Mouse (Mus musculus) adrenal gland, adult 8-10 months (tissue): ENCODE data around the gene Gm10778. TPM values are rescaled to one million over a fixed set of nuclear protein-coding genes. Genes with fewer than 3 reads are reported as not detected.

Experiments used
- DNase-seq: peaks from one replicate; pipeline ENCODE4 v3.0.0; 2022
- total RNA-seq, 4 experiments: library from RNA; stranded (reverse); gene quantifications; 2 replicates each; pipeline ENCODE4 v1.2.4; 2022

Gene Gm10778
- 1 to 10 TPM; 1.4 to 4.1 (median 3.7) TPM for total RNA-seq

GRCm38 (mm10) chr10:81648803-81649775 lies at the start of gene Gm10778:
Gm10778 (plus strand) TSS chr10:81649059.
- peak; percentile 78 for DNase-seq

- no peak for DNase-seq
Measured at GRCm38 (mm10) chr10:81599630-81600029, 49.2 kb upstream of the Gm10778 start.

DNA sequence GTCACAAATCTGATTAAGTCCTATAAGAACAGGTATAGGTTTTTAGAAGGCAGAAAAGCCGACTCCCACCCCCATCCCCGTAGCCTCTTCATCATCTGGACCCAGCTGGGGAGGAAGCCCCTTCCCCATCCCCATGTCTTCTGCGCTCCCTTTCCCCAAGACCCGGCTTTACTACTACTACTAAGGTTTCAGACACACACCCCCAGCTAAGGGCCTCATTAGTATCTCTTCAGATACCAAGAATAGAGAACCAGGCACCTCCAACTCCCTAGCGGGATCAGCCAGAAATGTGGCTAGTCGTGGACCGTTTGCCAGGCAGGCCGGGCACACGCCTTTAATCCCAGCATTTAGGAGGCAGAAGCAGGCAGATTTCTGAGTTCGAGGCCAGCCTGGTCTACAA lies 48.8 kb upstream of the Gm10778 start:
- DNase-seq = no peak

- DNase-seq = peak; percentile 95
Measured at GRCm38 (mm10) chr10:81600738-81601203, 48.1 kb upstream of the Gm10778 start, which contains the start of gene Tle6. Tle6 (minus strand) TSS chr10:81601073.

DNA sequence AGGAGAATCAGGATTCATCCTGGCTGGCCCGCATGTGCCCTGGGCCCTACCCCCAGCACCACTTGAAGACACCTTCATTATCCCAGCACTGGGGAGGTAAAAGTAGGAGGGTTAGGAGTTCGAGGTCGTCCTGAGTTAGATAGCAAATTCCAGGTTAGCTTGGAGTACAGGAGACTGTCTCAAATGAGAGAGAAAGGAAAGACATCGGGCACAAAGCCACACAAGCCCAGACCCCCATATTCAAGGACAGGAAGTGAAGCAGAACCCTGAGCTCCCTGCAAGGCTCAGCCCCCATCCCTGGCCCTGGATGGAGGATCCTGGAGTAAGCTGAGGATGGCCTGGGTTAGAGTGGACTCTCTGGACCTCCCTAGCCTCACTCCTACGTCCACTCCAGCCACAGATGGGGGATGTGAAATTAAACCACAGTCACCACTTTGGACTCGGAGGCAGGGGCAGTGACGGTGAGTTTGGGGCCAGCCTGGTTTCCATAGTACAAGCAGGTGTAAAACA lies 47.4 kb upstream of the Gm10778 start:
- no peak for DNase-seq

DNA sequence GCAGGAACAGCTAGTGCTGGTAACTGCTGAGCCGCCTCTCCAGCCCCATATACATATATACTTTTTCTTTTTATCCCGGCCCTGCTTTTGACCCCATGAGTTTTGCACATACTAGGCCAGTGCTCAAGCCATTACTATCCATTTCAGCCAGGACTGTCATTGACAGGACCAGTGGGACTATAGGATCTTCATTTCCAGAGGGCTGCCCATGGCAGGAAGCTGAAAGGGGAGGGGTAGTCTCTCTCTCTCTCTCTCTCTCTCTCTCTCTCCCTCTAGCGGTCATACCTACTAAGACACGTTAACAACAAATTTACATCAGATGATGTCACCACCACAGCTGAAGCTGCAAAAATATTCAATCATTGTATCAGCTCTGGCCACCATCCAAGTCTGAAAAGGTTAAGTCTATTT lies 46.1 kb upstream of the Gm10778 start:
- DNase-seq = no peak

- no peak for DNase-seq
Measured at GRCm38 (mm10) chr10:81604019-81604967, 44.6 kb upstream of the Gm10778 start.

DNA sequence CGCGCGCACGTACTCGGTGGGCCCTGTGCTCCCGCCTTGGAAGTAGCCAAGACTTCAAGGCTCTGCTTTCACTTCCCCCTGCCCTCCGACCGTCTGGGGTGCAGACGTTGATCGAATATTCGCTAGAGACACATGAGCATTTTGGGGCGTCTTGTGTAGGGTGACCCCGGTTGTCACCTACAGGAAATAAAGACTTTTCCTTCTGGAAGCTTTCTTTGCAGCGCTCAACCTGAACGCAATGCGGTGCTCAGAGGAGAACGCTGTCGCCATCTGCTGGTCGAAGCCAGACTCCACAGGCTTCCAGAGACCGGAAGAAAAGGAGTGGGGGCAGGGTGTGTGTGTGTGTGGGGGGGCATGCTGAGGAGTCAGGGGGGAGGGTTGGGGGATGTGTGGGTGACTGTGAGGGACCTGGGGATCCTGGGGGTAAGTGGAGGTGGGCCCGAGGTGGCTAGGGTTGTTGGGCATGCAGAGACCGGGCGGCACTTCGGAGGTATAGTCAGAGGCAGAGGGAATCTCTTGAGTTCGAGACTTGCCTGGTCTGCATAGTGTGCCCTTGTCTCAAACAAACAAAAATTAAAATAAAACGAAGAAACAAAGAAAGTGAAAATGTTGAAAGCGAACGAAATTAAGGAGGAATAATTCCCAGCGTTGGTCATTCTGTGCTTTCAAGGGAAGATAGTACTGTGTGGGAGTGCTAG lies 43.7 kb upstream of the Gm10778 start:
- DNase-seq = peak; percentile 78

- no peak for DNase-seq
Measured at GRCm38 (mm10) chr10:81605666-81605973, 43.2 kb upstream of the Gm10778 start.

DNA sequence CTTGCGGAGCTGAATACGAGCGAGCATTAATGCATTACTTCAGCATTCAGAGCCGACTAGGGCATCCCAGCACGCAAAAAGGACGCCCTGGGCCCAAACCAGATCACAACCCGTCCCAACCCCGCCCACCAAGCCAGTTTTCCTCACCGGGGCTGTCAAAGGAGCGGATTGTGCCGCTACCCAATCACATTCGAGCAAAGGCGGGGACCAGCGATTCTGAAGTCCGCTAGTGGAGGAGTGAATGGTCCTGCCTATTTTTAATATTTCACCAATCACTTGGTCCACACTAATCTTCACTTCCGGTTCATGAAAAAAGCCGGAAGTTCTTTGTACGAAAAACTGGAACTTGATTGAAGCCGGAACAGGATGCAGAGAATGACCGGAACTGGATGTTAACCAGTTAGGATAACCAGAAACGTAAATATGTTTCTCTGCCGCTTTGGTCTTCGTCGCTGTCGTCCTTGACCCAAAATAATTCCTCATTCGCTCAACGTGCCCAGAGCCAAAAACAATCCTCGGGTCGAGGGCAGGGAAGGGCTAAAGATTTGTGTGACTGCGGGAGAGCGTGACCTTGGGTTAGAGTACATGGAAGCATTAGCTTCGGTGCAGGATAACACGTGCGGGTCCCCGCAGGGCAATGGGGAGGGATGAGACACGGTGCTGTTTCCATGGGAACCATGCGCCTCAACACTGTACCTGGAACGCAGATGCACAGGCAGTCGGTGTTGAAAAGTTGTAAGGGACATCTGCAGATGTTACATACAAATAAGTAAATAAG lies 42.7 kb upstream of the Gm10778 start, which contains the start of gene BC025920:
Gene BC025920 (plus strand): TSS at position 297 of the 778 bp plus-strand sequence.
- DNase-seq = peak; percentile 96

DNA sequence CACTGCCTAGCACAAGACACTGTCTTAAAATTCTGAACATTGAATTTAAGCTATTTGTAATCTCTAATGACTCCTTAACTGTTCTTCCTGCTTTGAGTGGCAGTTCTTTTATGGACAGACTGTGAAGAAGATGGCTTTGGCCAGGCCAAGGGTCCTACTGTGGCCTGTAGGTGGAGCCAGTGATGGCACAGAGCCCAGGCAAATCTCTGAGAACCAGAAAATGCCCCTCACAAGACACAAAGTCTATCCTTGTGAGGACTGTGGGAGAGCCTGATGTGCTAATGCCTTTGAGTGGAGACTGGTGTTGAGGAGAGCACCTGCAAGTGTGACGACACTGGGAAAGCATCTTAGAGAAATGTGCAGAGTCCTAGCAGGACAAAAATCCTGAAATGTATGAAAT lies 40.6 kb upstream of the Gm10778 start:
- no peak for DNase-seq

DNA sequence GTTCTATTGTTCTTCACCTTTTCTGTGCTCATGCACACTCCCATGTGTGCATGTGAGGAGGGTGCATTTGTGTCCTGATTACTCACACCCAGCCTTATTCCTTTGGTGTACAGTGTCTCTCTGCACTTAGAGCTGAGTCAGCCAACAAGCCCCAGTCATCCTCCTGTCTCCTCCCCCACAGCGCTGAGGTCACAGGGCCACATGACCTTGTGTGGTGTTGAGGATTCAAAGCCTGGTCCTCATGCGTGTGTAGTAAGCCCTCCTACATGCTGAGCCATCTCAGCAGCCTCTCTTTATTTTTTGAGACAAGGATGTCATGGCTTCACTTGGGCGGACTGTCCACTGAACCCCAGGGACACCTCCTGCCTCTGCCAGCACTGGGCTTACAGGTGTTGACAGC lies 36.1 kb upstream of the Gm10778 start:
- DNase-seq = no peak

- no peak for DNase-seq
Measured at GRCm38 (mm10) chr10:81615486-81615885, 33.4 kb upstream of the Gm10778 start.

DNA sequence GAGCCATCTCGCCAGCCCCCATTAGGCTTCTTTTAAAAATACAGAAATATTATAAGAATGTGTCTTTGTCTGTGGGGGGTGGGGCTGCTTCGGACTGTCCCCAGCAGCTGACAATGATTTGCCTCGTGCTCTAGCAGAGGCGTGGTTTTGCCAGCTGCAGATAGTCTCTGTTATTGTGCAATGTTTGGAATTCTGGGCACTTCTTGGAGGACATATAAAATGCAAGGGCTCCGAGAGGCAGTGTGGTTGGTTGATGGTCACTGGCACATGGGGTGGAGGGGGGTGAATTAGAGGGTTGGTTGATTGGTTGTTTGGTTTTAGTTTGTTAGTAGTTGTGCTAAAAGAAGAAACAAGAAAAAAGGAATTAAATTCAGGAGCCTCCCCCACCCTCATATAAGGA lies 28.9 kb upstream of the Gm10778 start:
- DNase-seq = no peak

DNA sequence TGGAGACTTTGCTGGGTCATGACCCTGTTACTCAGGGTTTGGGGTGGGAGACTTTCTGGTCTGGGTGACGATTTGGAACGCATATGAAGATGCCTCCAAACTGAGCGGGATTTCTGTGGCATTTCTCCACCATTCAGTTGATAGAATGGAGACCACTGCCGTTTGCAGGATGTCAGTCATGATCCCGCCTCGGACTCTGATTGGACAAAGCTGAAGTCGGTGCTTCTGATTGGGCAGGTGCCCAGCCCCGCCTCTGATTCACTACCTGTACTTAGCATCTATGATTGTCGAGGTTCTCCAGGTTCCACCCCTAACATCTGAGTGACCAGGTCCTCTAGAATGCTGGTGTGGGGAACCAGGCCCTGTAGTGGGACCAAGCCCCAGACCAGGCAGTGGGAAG lies 28.1 kb upstream of the Gm10778 start:
- DNase-seq = no peak

GRCm38 (mm10) chr10:81623441-81623840 lies 25.4 kb upstream of the Gm10778 start:
- no peak for DNase-seq

DNA sequence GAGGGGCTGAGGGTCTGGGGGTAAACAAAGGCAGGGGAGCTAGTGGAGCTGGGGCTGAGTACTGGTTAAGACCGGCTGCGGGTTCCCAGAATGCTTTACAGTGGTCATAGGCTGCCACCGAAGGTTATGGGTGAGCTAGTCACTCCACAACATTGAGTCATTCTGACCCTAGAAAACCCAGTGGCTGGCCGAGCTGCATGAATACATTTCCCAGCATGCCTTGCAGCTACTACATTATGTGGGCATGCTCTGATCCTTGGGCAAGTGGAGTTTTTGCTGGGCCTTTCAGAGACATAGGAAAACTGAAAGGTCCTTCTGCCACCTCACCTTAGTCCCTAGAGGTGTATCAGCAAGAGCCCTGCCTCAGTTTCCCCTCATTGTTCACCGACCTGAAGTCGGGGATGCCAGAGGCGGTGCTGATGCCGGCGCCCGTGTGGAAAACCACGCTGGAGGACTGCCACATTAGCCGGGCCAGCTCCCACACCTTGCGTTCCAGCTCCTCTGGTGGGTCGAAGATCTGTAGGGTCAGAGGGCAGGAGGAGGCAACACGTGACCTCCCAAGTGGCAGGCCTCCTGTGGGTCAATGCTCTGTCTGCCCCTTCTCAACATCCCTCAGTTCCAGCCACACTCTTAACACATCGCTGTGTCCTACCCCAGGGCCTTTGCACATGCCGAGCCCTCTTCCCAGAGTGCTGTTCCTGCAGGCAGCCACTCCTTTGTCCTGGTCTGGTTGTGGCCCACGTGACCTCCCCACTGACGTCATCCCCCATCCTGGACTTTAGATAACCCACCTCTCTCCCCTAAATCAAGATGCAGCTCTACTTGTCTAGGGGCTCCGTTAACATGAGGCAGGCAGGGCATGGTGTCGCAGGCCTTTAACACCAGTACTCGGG lies 22.5 kb upstream of the Gm10778 start:
- DNase-seq = no peak

DNA sequence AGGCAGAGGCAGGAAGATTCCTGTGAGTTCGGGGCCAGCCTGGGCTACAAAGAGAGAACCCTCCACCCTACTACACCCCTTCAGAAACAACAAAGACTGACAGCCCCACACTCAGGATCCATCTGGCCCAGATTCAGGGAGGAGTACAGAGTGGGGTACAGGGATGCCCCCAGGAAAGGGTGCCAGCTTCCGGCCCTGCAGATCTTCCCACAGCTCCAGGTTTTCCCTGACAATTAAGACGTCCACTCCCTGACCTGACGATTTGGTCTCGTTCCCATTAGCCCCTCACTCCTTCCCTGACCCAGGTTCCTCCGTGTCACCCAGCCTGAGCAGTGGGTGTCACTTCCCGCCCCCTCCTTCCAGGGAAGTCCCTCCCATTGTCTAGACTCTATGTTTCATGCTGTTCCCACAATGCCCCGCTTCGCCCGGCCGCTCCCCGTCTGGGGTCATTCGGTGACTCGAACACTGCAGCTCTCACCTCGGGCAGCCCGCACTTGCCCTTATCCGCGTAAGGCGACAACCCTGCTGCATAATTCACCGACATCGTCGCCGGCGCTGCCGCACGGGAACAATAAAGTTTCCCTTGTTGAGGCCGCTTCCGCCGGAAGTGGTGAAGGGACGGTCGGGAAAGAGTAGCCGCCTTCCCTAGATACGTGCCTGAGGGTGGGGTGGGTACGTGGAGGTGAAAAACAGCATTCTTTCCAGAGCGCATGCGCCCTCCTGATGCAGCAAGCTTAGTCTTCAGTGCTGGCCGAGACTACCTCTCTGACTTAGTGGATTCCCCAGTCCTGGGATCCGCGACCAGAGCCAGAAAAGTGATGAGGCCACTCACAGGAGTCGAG lies 21.6 kb upstream of the Gm10778 start, which contains the start of gene Sirt6:
Gene Sirt6 (minus strand): TSS at position 804 of the 842 bp plus-strand sequence.
- DNase-seq = peak; percentile 93

DNA sequence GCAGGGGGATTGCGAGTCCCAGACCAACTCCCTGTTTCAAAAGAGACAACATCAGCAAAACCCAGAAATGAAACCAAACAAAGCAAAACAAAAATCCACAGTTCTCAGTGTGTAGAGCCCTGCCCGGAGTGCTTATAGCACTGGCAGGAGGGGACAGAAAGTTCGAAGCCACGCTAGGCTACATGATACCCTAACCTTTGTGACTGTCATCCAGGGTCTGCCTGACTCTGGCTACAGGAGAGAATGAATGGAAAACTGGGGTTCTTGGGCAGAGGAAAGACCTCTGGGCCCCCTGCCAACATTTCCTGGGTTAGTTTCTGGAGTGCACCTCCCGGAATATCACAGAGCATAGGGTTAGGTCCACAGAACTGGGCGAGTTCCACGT lies 21.0 kb upstream of the Gm10778 start:
- DNase-seq = no peak
